Mouse (Mus musculus): ENCODE measurements at regions not wholly inside any gene's neighbourhood (a gene's known extent, or its start where the extent isn't known, plus 50 kb on each side); places are given as distances from the start of the nearest gene placed in this dataset.
A peak's percentile ranks its signal among the peaks of the same experiment; 100 is the strongest.

DNA sequence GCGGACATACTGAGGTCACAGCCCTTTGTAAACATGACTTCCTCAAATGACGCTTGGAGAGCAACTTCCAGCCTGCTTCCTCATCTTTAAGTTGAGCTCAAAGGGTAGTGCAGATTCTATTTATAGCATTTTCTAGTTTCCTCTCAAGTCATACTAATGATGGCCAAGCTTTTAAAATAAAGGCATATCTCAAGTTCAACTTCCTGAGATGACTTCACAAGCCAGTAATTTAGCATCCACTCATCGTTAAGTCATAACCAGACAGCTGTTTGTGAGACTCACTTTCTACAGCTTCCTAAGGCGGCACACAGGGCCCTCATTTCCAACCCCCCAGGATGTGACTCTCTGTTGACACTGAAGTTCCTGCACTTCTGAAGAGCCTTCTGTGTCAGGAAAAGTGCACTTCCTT is 278.7 kb downstream of the Qk start:
- ATAC-seq (ENCODE audit: insufficient number of reproducible peaks, low FRiP score): peak; percentile 30; the same call in 1 of the 2 replicates
- no peak overlapping the region for H3K4me3 ChIP-seq
- no peaks in the 10 kb centered on the region for H3K27me3 ChIP-seq (replicated peaks)
- no peaks in the 10 kb centered on the region for H3K36me3 ChIP-seq
- H3K9me3 ChIP-seq (replicated peaks): no peaks in the 10 kb centered on the region
- peaks cover 28% of the 10 kb centered on the region for H3K4me1 ChIP-seq (replicated peaks)
- peak overlapping the region; percentile 7; the same call in 1 of the 2 replicates for H3K27ac ChIP-seq (ENCODE audit: poor library complexity, severe bottlenecking)
- H3K4me2 ChIP-seq: no peak overlapping the region
- 34% methylated on average over 4 of the region's 4 CpGs for WGBS
- no peak overlapping the region for H3K9ac ChIP-seq

DNA sequence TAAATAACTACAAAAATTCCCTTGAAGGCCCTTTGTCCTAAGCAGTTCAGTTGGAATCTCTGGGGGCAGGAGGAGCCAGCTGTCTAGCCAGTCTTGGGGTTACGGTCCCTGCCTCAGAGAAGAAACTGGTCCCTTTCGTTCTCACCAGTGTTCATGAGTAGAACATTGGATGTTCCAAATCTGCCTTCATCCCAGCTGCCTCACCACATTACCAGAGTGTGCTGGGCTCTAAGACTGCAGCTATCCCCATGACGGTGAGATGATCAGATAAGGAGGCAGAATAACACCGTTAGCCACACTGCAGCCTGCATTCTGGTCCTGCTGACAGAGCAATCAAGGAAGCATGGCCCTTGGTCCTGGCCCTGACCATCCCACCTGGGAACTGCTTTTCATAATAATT is 279.3 kb downstream of the Qk start:
- H3K27ac ChIP-seq (ENCODE audit: poor library complexity, severe bottlenecking): no peak overlapping the region
- no peak for ATAC-seq (ENCODE audit: insufficient number of reproducible peaks, low FRiP score)
- WGBS: 45% methylated on average over 4 of the region's 4 CpGs

DNA sequence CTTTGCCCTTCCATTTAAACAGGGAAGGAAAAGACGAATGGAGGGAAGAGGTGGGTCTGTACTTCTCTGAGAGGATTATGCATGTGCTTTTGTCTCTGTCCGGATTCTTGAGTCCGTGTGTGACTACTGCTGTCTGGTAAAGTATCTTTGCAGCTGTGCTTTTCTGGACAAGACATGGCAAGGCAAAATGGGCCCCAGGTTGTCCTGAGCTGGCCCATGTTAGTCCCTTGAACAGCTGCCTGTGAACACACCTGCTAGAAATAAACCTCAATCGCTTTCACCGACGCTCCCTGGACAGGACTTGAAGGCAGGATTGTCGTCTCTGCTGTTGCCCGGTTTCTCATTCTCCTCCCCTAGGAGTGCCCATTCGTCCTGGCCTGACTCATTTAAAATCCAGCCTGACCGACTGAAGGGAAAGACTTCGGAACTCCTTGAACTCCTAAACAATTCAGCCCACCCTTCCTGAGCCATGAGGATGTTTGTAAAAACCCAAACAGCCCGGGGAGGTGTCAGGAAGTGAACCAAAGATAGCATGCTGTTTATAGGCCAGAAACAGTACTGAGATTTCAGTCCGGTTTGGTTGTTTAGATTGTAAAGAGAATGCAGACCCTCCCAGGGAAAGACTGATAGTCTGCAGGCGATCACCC is 281.7 kb downstream of the Qk start:
- H3K27me3 ChIP-seq (replicated peaks): no peaks in the 10 kb centered on the region
- no peaks in the 10 kb centered on the region for H3K36me3 ChIP-seq
- no peak overlapping the region for H3K4me3 ChIP-seq
- no peak for ATAC-seq (ENCODE audit: insufficient number of reproducible peaks, low FRiP score)
- H3K9me3 ChIP-seq (replicated peaks): 0 out of 2 replicates have a peak, but pooled peaks cover 1% of the 10 kb centered on the region
- 0 out of 2 replicates have a peak overlapping the region, but pooled peaks have one; percentile 31 for H3K27ac ChIP-seq (ENCODE audit: poor library complexity, severe bottlenecking)
- no peak overlapping the region for H3K4me2 ChIP-seq
- peaks cover 40% of the 10 kb centered on the region for H3K4me1 ChIP-seq (replicated peaks)
- H3K9ac ChIP-seq: no peak overlapping the region
- WGBS: 40% methylated on average over 14 of the region's 14 CpGs

More for the DNA sequence above, 279.3 kb downstream of the Qk start:
- Histone ChIP-seq H3K4me1 (replicated peaks) (peaks cover 28% of the 10 kb centered on the region), H3K4me2 (no peak overlapping the region), H3K9me3 (replicated peaks) (no peaks in the 10 kb centered on the region), H3K4me3 (no peak overlapping the region), H3K27me3 (replicated peaks) (no peaks in the 10 kb centered on the region), H3K36me3 (no peaks in the 10 kb centered on the region), H3K9ac (no peak overlapping the region)

DNA sequence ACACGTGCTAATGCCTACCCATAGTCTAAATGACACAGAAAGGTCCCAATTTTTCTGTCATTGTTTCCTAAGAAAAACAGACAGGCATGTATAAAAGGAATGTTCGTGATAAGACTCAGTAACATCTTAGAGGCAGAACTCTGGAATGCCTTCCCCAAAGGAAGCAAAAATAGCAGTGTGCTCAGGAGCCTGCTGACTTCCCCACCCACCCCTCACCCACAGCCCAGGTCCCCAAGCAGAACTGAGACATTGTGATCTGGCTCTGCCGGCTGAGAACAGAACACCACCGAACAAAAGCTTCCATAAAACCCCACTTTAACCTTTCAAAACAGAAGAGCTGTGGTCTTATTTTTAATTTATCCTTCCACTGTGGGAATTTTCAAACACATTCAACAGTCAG is 286.1 kb downstream of the Qk start:
- ATAC-seq (ENCODE audit: insufficient number of reproducible peaks, low FRiP score): no peak
- Histone ChIP-seq H3K4me1 (replicated peaks) (peaks cover 42% of the 10 kb centered on the region), H3K27ac (ENCODE audit: poor library complexity, severe bottlenecking) (no peak overlapping the region), H3K9ac (no peak overlapping the region), H3K4me2 (0 out of 2 replicates have a peak overlapping the region, but pooled peaks have one; percentile 14), H3K27me3 (replicated peaks) (no peaks in the 10 kb centered on the region), H3K36me3 (no peaks in the 10 kb centered on the region), H3K4me3 (no peak overlapping the region), H3K9me3 (replicated peaks) (0 out of 2 replicates have a peak, but pooled peaks cover 3% of the 10 kb centered on the region)
- WGBS: 22% methylated on average over 4 of the region's 4 CpGs

DNA sequence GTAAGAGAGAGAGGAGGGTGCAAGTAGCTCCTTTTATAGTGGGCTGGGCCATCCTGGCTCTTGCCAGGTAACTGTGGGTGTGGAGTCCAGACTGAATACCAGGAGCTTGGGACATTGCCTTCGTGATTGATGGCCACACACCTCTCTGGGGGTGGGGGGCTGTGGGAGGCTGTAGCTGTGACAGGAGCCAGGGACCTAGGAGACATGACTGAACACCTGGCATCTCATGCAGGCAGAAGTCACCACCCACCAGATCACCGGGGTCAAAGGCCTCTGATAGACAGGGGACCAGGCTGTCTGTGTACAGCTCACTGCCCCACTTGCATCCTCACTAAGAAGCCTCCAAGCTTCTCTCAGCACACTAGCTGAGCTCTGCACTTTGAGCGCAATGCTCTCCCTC is 288.6 kb downstream of the Qk start:
- Histone ChIP-seq H3K27me3 (replicated peaks) (no peaks in the 10 kb centered on the region), H3K4me2 (no peak overlapping the region), H3K4me1 (replicated peaks) (peaks cover 31% of the 10 kb centered on the region), H3K9ac (no peak overlapping the region), H3K36me3 (no peaks in the 10 kb centered on the region), H3K27ac (ENCODE audit: poor library complexity, severe bottlenecking) (no peak overlapping the region), H3K4me3 (no peak overlapping the region), H3K9me3 (replicated peaks) (0 out of 2 replicates have a peak, but pooled peaks cover 3% of the 10 kb centered on the region)
- WGBS: 67% methylated on average over 3 of the region's 3 CpGs
- no peak for ATAC-seq (ENCODE audit: insufficient number of reproducible peaks, low FRiP score)

DNA sequence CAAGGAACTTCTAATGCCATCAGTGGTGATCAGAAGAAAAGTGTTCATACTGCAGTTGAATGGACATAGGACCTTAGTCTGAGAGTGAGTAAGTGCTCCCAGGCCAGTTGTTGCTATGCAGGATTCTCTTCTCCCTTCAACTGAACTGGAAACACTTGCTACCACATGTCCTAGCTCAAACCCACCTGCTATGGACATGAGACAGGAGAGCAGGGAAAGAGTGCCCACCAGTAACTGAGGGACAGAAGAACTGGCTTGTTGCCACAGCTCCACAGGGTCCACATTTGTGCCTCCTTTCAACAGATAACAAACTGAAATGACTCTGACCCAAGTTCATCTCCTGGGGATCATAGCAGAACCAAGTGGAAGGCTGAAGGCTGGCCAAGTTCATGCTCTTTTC is 292.9 kb downstream of the Qk start:
- no peaks in the 10 kb centered on the region for H3K9me3 ChIP-seq (replicated peaks)
- H3K4me2 ChIP-seq: no peak overlapping the region
- H3K4me1 ChIP-seq (replicated peaks): peaks cover 15% of the 10 kb centered on the region
- no peaks in the 10 kb centered on the region for H3K27me3 ChIP-seq (replicated peaks)
- no peak overlapping the region for H3K4me3 ChIP-seq
- no peaks in the 10 kb centered on the region for H3K36me3 ChIP-seq
- H3K27ac ChIP-seq (ENCODE audit: poor library complexity, severe bottlenecking): no peak overlapping the region
- no peak overlapping the region for H3K9ac ChIP-seq
- ATAC-seq (ENCODE audit: insufficient number of reproducible peaks, low FRiP score): no peak

DNA sequence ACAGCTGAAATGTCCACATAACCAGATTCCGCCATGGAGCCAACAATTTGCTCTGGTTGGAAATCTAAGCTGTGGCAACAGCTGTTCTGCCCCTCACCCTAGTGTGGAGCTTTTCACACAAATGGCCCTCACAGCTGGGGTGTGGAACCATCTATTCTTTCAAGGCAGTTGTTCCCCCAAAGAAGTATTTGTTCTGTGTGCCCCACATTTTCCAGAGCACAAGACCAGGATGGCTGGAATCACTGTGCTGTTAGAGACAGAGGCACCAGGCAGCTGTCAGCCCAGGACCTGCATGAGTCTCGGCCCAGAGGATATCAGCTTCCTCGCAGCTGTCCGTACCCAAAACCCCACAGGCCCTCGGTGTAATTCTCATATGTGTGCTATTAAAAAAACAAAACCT is 294.4 kb downstream of the Qk start:
- Histone ChIP-seq H3K9me3 (replicated peaks) (no peaks in the 10 kb centered on the region), H3K9ac (no peak overlapping the region), H3K36me3 (no peaks in the 10 kb centered on the region), H3K4me2 (no peak overlapping the region), H3K27me3 (replicated peaks) (no peaks in the 10 kb centered on the region), H3K4me3 (no peak overlapping the region), H3K4me1 (replicated peaks) (no peaks in the 10 kb centered on the region), H3K27ac (ENCODE audit: poor library complexity, severe bottlenecking) (no peak overlapping the region)
- 71% methylated on average over 5 of the region's 5 CpGs for WGBS
- ATAC-seq (ENCODE audit: insufficient number of reproducible peaks, low FRiP score): no peak

DNA sequence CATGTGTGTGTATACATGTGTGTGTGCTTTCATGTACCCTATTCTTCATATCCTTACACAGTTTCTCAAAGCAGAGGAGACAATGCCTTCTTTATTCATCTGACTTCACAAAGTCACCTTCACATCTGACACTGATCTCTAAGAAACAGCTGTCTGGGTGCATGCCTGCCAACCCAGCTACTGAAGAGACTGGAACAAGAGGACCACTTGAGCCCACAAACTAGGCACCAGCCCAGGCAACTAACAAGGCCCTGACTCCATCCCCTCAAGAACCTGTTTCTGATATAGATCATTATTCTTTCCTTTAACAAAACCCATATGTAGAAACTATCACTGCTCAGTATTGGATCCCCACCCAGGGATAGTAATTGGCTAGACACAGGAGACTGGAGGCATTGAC is 295.3 kb downstream of the Qk start:
- Histone ChIP-seq H3K27ac (ENCODE audit: poor library complexity, severe bottlenecking) (no peak overlapping the region), H3K36me3 (no peaks in the 10 kb centered on the region), H3K4me1 (replicated peaks) (no peaks in the 10 kb centered on the region), H3K9me3 (replicated peaks) (no peaks in the 10 kb centered on the region), H3K4me2 (no peak overlapping the region), H3K9ac (no peak overlapping the region), H3K4me3 (no peak overlapping the region), H3K27me3 (replicated peaks) (no peaks in the 10 kb centered on the region)
- ATAC-seq (ENCODE audit: insufficient number of reproducible peaks, low FRiP score): no peak

DNA sequence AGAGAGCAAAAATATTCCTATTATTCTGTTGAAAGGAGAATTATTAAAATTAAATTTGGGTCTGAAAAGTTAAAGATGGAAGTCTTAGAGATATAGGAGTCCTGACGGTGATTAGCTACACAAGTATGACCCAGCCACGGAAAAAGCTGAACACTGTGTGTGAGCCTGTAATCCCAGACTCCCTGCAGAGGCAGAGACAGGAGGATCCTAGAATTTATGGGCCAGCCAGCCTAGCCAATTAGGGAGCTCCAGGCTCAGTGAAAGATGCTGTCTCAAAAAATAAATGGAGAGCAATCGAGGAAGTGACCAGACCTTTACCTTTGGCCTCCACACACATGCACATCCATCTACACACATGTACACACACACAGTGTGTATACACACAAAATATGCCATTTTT is 307.5 kb downstream of the Qk start:
- H3K4me2 ChIP-seq: no peak overlapping the region
- H3K27ac ChIP-seq (ENCODE audit: poor library complexity, severe bottlenecking): no peak overlapping the region
- ATAC-seq (ENCODE audit: insufficient number of reproducible peaks, low FRiP score): no peak
- H3K9me3 ChIP-seq (replicated peaks): no peaks in the 10 kb centered on the region
- peaks cover 7% of the 10 kb centered on the region for H3K4me1 ChIP-seq (replicated peaks)
- no peak overlapping the region for H3K9ac ChIP-seq
- WGBS: 76% methylated on average over 3 of the region's 3 CpGs
- no peak overlapping the region for H3K4me3 ChIP-seq
- H3K27me3 ChIP-seq (replicated peaks): no peaks in the 10 kb centered on the region
- no peaks in the 10 kb centered on the region for H3K36me3 ChIP-seq

DNA sequence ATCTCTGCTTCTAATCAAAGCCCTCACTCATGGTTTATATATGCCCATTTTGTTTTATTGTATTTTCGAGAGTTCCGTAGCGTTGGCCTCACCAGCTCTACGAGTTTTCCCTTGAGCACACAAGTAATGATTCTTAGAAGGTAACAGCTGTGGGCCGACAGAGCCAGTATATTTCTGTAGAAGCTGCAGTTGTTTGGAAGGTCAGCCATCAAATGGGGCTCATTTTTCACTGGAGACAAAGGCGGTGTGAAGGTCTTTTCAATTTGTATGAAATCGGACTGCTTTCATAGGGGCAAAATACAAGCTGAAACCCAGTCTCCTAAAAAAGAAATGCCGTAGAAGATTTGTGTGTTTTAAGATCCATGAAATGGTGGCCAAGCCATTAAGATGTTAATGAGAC is 307.9 kb downstream of the Qk start:
- H3K4me1 ChIP-seq (replicated peaks): peaks cover 9% of the 10 kb centered on the region
- no peaks in the 10 kb centered on the region for H3K9me3 ChIP-seq (replicated peaks)

DNA sequence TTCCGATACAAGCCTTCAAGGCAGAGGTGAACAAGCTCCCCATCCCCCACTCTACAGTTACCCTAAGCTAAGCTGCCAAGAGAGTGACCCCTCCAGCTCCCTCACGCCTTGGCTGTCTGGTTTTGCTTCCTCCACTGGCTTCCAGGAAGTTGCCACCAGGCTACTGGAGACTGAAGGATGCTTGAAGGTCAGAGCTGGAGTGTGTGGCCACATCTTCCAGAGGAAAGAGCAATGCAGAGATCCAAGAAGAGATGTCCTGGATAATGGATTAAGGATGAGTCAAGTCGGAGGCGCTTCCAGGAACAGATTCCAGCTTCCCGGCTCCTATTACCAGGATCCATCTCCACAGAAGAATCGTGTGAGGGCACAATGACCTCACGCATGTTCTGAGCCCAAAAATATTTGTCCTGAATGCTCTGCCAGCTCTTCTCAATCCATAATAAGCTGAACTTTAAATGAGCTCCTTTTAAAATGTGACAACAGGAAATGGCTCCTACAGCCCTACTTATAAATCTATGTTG is 318.5 kb downstream of the Qk start:
- no peaks in the 10 kb centered on the region for H3K36me3 ChIP-seq
- no peaks in the 10 kb centered on the region for H3K27me3 ChIP-seq (replicated peaks)
- H3K9me3 ChIP-seq (replicated peaks): no peaks in the 10 kb centered on the region
- no peak for ATAC-seq (ENCODE audit: insufficient number of reproducible peaks, low FRiP score)
- no peak overlapping the region for H3K9ac ChIP-seq
- WGBS: 71% methylated on average over 7 of the region's 7 CpGs
- no peak overlapping the region for H3K27ac ChIP-seq (ENCODE audit: poor library complexity, severe bottlenecking)
- H3K4me3 ChIP-seq: no peak overlapping the region
- no peak overlapping the region for H3K4me2 ChIP-seq
- H3K4me1 ChIP-seq (replicated peaks): peaks cover 6% of the 10 kb centered on the region

More for the DNA sequence above, 307.9 kb downstream of the Qk start:
- no peaks in the 10 kb centered on the region for H3K36me3 ChIP-seq
- no peak overlapping the region for H3K9ac ChIP-seq
- H3K4me2 ChIP-seq: no peak overlapping the region
- H3K27ac ChIP-seq (ENCODE audit: poor library complexity, severe bottlenecking): no peak overlapping the region
- ATAC-seq (ENCODE audit: insufficient number of reproducible peaks, low FRiP score): no peak
- no peak overlapping the region for H3K4me3 ChIP-seq
- no peaks in the 10 kb centered on the region for H3K27me3 ChIP-seq (replicated peaks)
- 88% methylated on average over 8 of the region's 8 CpGs for WGBS

DNA sequence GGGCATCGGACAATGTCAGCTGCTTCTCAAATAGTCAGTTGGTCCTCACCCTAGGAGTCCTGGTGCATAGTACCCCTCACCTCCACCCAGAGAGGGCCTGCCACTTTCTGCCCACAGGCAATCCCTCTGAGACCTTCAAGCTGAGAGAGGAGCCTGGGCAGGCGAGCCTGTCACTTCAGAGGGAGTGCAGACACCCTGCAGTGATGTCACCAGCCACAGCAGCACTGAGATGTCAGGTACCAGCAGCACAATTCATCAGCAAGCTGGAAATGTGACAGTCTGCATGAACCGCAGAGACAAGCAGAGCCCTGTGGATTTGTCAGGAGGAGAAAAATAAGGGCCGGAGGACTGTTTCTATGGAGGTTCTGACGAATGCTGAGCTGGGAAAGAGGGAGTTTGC is 324.3 kb downstream of the Qk start:
- H3K4me1 ChIP-seq (replicated peaks): peaks cover 5% of the 10 kb centered on the region; the same call in 1 of the 2 replicates
- no peak overlapping the region for H3K4me3 ChIP-seq
- no peaks in the 10 kb centered on the region for H3K27me3 ChIP-seq (replicated peaks)
- 36% methylated on average over 5 of the region's 5 CpGs for WGBS
- H3K36me3 ChIP-seq: no peaks in the 10 kb centered on the region
- no peak overlapping the region for H3K4me2 ChIP-seq
- ATAC-seq (ENCODE audit: insufficient number of reproducible peaks, low FRiP score): no peak
- no peaks in the 10 kb centered on the region for H3K9me3 ChIP-seq (replicated peaks)
- H3K9ac ChIP-seq: no peak overlapping the region
- H3K27ac ChIP-seq (ENCODE audit: poor library complexity, severe bottlenecking): no peak overlapping the region
